Mouse (Mus musculus) forebrain, embryonic 16.5 days (tissue): Measurements from ENCODE around the gene Anxa11. TPM values are rescaled to one million over a fixed set of nuclear protein-coding genes. Genes with fewer than 3 reads are reported as not detected.
"Not testable (repeated sequence)": the region's sequence is repeated elsewhere in the genome, so short reads cannot be mapped to it uniquely, and the experiment has no call there.

ENCODE experiments used
- ATAC-seq: fragments of 200-750 bp; cut with Nextera tagmentation; 2 replicates; pipeline ENCODE4 v1.8.0; 2017; ENCODE audit warnings: mild to moderate bottlenecking, moderate library complexity
- H3K27ac ChIP-seq: fragments of 300-500 bp; sonication (generic); 2 replicates; pipeline ENCODE4 v1.5.1; 2014; ENCODE audit warnings: low read length, control low read depth
- H3K27me3 ChIP-seq: fragments of 300-500 bp; sonication (generic); replicated peaks from 2 replicates; pipeline ENCODE4 v1.6.1; 2014; ENCODE audit warnings: low read length; ENCODE audit not compliant: control insufficient read depth, insufficient read depth
- H3K36me3 ChIP-seq: fragments of 300-500 bp; sonication (generic); 2 replicates; pipeline ENCODE4 v1.6.1; 2014; ENCODE audit not compliant: control insufficient read depth, insufficient read depth
- H3K4me1 ChIP-seq: fragments of 300-500 bp; sonication (generic); replicated peaks from 2 replicates; pipeline ENCODE4 v1.6.1; 2014; ENCODE audit warnings: low read length; ENCODE audit not compliant: control insufficient read depth, insufficient read depth
- H3K4me2 ChIP-seq: fragments of 300-500 bp; sonication (generic); 2 replicates; pipeline ENCODE4 v1.6.1; 2014; ENCODE audit warnings: mild to moderate bottlenecking, low read length, control low read depth
- H3K4me3 ChIP-seq: fragments of 300-500 bp; sonication (generic); replicated peaks from 2 replicates; pipeline ENCODE4 v1.5.1; 2014; ENCODE audit warnings: mild to moderate bottlenecking, low read length, control low read depth
- H3K9ac ChIP-seq: fragments of 300-500 bp; sonication (generic); replicated peaks from 2 replicates; pipeline ENCODE4 v1.6.1; 2014; ENCODE audit warnings: low read depth, low read length, control low read depth
- H3K9me3 ChIP-seq: fragments of 300-500 bp; sonication (generic); 2 replicates; pipeline ENCODE4 v1.6.1; 2016; ENCODE audit warnings: low read length; ENCODE audit not compliant: control insufficient read depth
- WGBS: fragments of 180-500 bp; shearing (Covaris S2); extraction: QIAGEN DNeasy Blood & Tissue Kit; methylation state at CpG from one replicate; pipeline ENCODE4 v1.1.7; 2014; 5-methylcytosine and 5-hydroxymethylcytosine counted together
- polyA plus RNA-seq: library from polyadenylated mRNA; unstranded; fragments of >200 nt; fragmentation: Nextera tagmentation; extraction: Ambion mirVana; gene quantifications from 2 replicates; pipeline ENCODE4 v1.2.1, GENCODE M21; 2015

Gene Anxa11
- polyA plus RNA-seq, 1 experiment from 2014 or later: 2.0 TPM

GRCm38 (mm10) chr14:25806561-25806960 lies 35.4 kb upstream of the Anxa11 start:
- 94% methylated on average over 7 of the region's 7 CpGs for WGBS
- no peak overlapping the region for H3K4me2 ChIP-seq
- H3K9me3 ChIP-seq: no peaks in the 10 kb centered on the region
- H3K9ac ChIP-seq: no peak overlapping the region
- H3K27me3 ChIP-seq: no peaks in the 10 kb centered on the region
- no peak overlapping the region for H3K4me3 ChIP-seq
- no peak for ATAC-seq
- no peaks in the 10 kb centered on the region for H3K4me1 ChIP-seq
- no peaks in the 10 kb centered on the region for H3K36me3 ChIP-seq
- H3K27ac ChIP-seq: no peak overlapping the region

GRCm38 (mm10) chr14:25811026-25811425 lies 30.9 kb upstream of the Anxa11 start:
- not testable (repeated sequence) for H3K36me3 ChIP-seq, H3K4me1 ChIP-seq, H3K27ac ChIP-seq, H3K4me2 ChIP-seq, H3K9me3 ChIP-seq, H3K9ac ChIP-seq, H3K27me3 ChIP-seq, ATAC-seq, H3K4me3 ChIP-seq
- 67% methylated on average over 1 of the region's 1 CpGs for WGBS

GRCm38 (mm10) chr14:25814140-25814539 lies 27.8 kb upstream of the Anxa11 start:
- Histone ChIP-seq H3K9ac (no peak overlapping the region), H3K36me3 (no peaks in the 10 kb centered on the region), H3K4me1 (no peaks in the 10 kb centered on the region), H3K27me3 (no peaks in the 10 kb centered on the region), H3K4me2 (no peak overlapping the region), H3K9me3 (no peaks in the 10 kb centered on the region), H3K27ac (no peak overlapping the region), H3K4me3 (no peak overlapping the region)
- no peak for ATAC-seq

- Histone ChIP-seq H3K9ac (no peak overlapping the region), H3K4me2 (no peak overlapping the region), H3K27me3 (no peaks in the 10 kb centered on the region), H3K27ac (no peak overlapping the region), H3K4me1 (no peaks in the 10 kb centered on the region), H3K4me3 (no peak overlapping the region), H3K9me3 (no peaks in the 10 kb centered on the region), H3K36me3 (no peaks in the 10 kb centered on the region)
- WGBS: 6% methylated on average over 9 of the region's 9 CpGs
- ATAC-seq: 0 out of 2 replicates have a peak, but pooled peaks have one; percentile 54
Observed at GRCm38 (mm10) chr14:25816416-25816815, 25.5 kb upstream of the Anxa11 start.

GRCm38 (mm10) chr14:25822584-25822983 lies 19.4 kb upstream of the Anxa11 start:
- Histone ChIP-seq H3K36me3 (no peaks in the 10 kb centered on the region), H3K4me1 (no peaks in the 10 kb centered on the region), H3K27ac (no peak overlapping the region), H3K9ac (no peak overlapping the region), H3K4me3 (no peak overlapping the region), H3K4me2 (no peak overlapping the region), H3K27me3 (no peaks in the 10 kb centered on the region), H3K9me3 (no peaks in the 10 kb centered on the region)
- WGBS: 77% methylated on average over 1 of the region's 1 CpGs
- no peak for ATAC-seq

- Histone ChIP-seq H3K4me2 (no peak overlapping the region), H3K9ac (no peak overlapping the region), H3K4me3 (no peak overlapping the region), H3K36me3 (no peaks in the 10 kb centered on the region), H3K9me3 (no peaks in the 10 kb centered on the region), H3K27me3 (no peaks in the 10 kb centered on the region), H3K4me1 (no peaks in the 10 kb centered on the region), H3K27ac (no peak overlapping the region)
- ATAC-seq: no peak
- 26% methylated on average over 5 of the region's 5 CpGs for WGBS
Observed at GRCm38 (mm10) chr14:25824995-25825394, 17.0 kb upstream of the Anxa11 start.

GRCm38 (mm10) chr14:25825880-25826626 lies 15.9 kb upstream of the Anxa11 start:
- WGBS: 84% methylated on average over 11 of the region's 11 CpGs
- no peaks in the 10 kb centered on the region for H3K36me3 ChIP-seq
- H3K4me2 ChIP-seq: no peak overlapping the region
- ATAC-seq: no peak
- H3K4me3 ChIP-seq: no peak overlapping the region
- no peak overlapping the region for H3K27ac ChIP-seq
- no peaks in the 10 kb centered on the region for H3K9me3 ChIP-seq
- H3K9ac ChIP-seq: no peak overlapping the region
- no peaks in the 10 kb centered on the region for H3K27me3 ChIP-seq
- H3K4me1 ChIP-seq: no peaks in the 10 kb centered on the region

- Histone ChIP-seq H3K27me3 (no peaks in the 10 kb centered on the region), H3K4me2 (no peak overlapping the region), H3K9me3 (no peaks in the 10 kb centered on the region), H3K4me3 (no peak overlapping the region), H3K4me1 (no peaks in the 10 kb centered on the region), H3K9ac (no peak overlapping the region), H3K27ac (no peak overlapping the region), H3K36me3 (no peaks in the 10 kb centered on the region)
- no peak for ATAC-seq
- WGBS: 95% methylated on average over 2 of the region's 2 CpGs
Observed at GRCm38 (mm10) chr14:25826866-25827265, 15.1 kb upstream of the Anxa11 start.

- Histone ChIP-seq H3K9ac (no peak overlapping the region), H3K27me3 (no peaks in the 10 kb centered on the region), H3K27ac (no peak overlapping the region), H3K4me1 (no peaks in the 10 kb centered on the region), H3K9me3 (no peaks in the 10 kb centered on the region), H3K36me3 (no peaks in the 10 kb centered on the region), H3K4me2 (no peak overlapping the region), H3K4me3 (no peak overlapping the region)
- 69% methylated on average over 1 of the region's 1 CpGs for WGBS
- ATAC-seq: no peak
Observed at GRCm38 (mm10) chr14:25831332-25831731, 10.6 kb upstream of the Anxa11 start.

- Histone ChIP-seq H3K4me1 (no peaks in the 10 kb centered on the region), H3K27me3 (no peaks in the 10 kb centered on the region), H3K4me3 (no peak overlapping the region), H3K9me3 (no peaks in the 10 kb centered on the region), H3K9ac (no peak overlapping the region), H3K4me2 (no peak overlapping the region), H3K27ac (no peak overlapping the region), H3K36me3 (no peaks in the 10 kb centered on the region)
- WGBS: 11% methylated on average over 14 of the region's 14 CpGs
- peak; percentile 67 for ATAC-seq
Observed at GRCm38 (mm10) chr14:25832301-25832700, 9.7 kb upstream of the Anxa11 start.
